Mouse (Mus musculus) thymus, adult 2 months (tissue): ENCODE measurements around the gene Asmt. TPM values are rescaled to one million over a fixed set of nuclear protein-coding genes. Genes with fewer than 3 reads are reported as not detected.

Experiments
- DNase-seq: peaks from one replicate; pipeline ENCODE4 v3.0.0; 2021
- H3K27ac ChIP-seq: fragments of 200-500 bp; 2 replicates; pipeline ENCODE4 v1.5.1; 2012; ENCODE audit warnings: low read length, control low read depth; ENCODE audit not compliant: control insufficient read depth, insufficient read depth
- H3K27me3 ChIP-seq: fragments of 200-500 bp; 2 replicates; pipeline ENCODE4 v1.6.1; 2012; ENCODE audit warnings: mild to moderate bottlenecking, low read length, moderate library complexity, mixed read lengths; ENCODE audit not compliant: control insufficient read depth, insufficient read depth
- H3K36me3 ChIP-seq: fragments of 200-500 bp; 2 replicates; pipeline ENCODE4 v1.6.1; 2012; ENCODE audit warnings: mild to moderate bottlenecking, low read length, moderate library complexity; ENCODE audit not compliant: control insufficient read depth, insufficient read depth
- H3K4me1 ChIP-seq: fragments of 200-500 bp; replicated peaks from 2 replicates; pipeline ENCODE4 v1.6.1; 2012; ENCODE audit warnings: low read length; ENCODE audit not compliant: control insufficient read depth, insufficient read depth
- H3K4me3 ChIP-seq: fragments of 200-500 bp; 2 replicates; pipeline ENCODE4 v1.5.1; 2012; ENCODE audit warnings: mild to moderate bottlenecking, low read length, control low read depth, moderate library complexity; ENCODE audit not compliant: control insufficient read depth, insufficient read depth
- CTCF ChIP-seq: fragments of 200-500 bp; IDR thresholded peaks from 2 replicates; pipeline ENCODE4 v1.5.1; 2012; ENCODE audit warnings: mild to moderate bottlenecking, control low read depth, low read length, moderate library complexity, borderline replicate concordance; ENCODE audit not compliant: control insufficient read depth, poor library complexity, insufficient read depth; ENCODE audit errors: extremely low read depth
- POLR2A ChIP-seq: fragments of 200-500 bp; IDR thresholded peaks from 2 replicates; pipeline ENCODE4 v1.6.1; 2012; ENCODE audit warnings: mild to moderate bottlenecking, low read length, control low read depth, moderate library complexity; ENCODE audit not compliant: control insufficient read depth, poor library complexity, insufficient read depth; ENCODE audit errors: extremely low read depth
- WGBS: fragments of 180-500 bp; shearing (Covaris S2); methylation state at CpG from one replicate; pipeline ENCODE4 v1.1.7; 2018; 5-methylcytosine and 5-hydroxymethylcytosine counted together
- polyA plus RNA-seq: library from polyadenylated mRNA; depleted of rRNA; stranded (reverse); fragments of >200 nt; gene quantifications from 2 replicates; pipeline ENCODE4 v1.2.3, GENCODE M21; 2012

Asmt gene
- polyA plus RNA-seq, 1 experiment, result not detected

DNA sequence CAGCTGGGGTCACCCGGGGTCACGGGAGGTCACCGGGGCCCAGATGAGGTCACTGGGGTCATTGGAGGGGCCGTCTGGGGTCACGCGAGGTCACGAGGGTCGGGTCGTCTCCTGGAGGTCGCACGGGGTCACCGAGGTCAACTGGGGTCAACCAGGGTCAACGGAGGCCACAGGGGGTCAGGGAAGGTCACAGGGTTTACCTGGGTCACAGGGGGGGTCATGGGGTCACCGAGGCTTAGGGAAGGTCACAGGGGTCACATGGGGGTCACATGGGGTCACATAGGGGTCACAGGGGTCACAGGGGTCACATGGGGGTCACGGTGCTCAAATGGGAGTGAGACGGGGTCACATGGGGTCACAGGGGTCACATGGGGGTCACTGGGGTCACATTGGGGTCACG, 4.8 kb downstream of the Asmt start:
- Histone ChIP-seq H3K36me3 (no peaks in the 10 kb centered on the region), H3K4me1 (no peaks in the 10 kb centered on the region), H3K27me3 (no peaks in the 10 kb centered on the region), H3K27ac (no peak overlapping the region), H3K4me3 (no peak overlapping the region)
- 98% methylated on average over 17 of the region's 17 CpGs for WGBS
- no peak for TF ChIP-seq POLR2A
- TF ChIP-seq CTCF, result no peak
- no peak for DNase-seq

DNA sequence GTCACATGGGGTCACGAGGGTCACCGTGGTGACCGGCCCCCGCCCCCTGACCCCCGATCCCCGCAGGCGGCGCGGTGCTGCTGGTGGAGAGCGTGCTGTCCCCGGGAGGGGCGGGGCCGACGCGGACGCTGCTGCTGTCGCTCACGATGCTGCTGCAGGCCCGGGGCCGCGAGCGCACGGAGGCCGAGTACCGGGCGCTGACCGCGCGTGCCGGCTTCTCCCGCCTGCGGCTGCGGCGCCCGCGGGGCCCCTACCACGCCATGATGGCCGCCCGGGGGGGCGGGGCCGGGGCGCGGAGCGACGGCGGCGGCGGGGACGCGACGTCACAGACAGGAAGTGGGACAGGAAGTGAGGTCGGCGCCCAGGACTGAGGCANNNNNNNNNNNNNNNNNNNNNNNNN, 5.2 kb downstream of the Asmt start:
- H3K4me3 ChIP-seq, result no peak overlapping the region
- TF ChIP-seq POLR2A, result no peak
- H3K27ac ChIP-seq, result no peak overlapping the region
- no peaks in the 10 kb centered on the region for H3K36me3 ChIP-seq
- no peaks in the 10 kb centered on the region for H3K4me1 ChIP-seq
- no peaks in the 10 kb centered on the region for H3K27me3 ChIP-seq
- no peak for DNase-seq
- over 99% methylated on average over 53 of the region's 53 CpGs for WGBS
